Mouse (Mus musculus): Measurements from ENCODE around the gene Zfhx3. TPM values are rescaled to one million over a fixed set of nuclear protein-coding genes. Genes with fewer than 3 reads are reported as not detected.

Gene Zfhx3
- polyA plus RNA-seq, 1 experiment = 14.0 TPM

GRCm38 (mm10) chr8:108912998-108913397 lies 970.6 kb downstream of the Zfhx3 start:
- TF ChIP-seq EP300 (IDR thresholded peaks at IDR 0.05; ENCODE audit: insufficient read depth, low read depth, low read length) (no peak), CTCF (IDR thresholded peaks at IDR 0.05; ENCODE audit: low read depth, low read length) (no peak), POLR2A (IDR thresholded peaks at IDR 0.05; ENCODE audit: insufficient read depth, low read length) (no peak)
- Histone ChIP-seq H3K4me1 (ENCODE audit: control insufficient read depth, insufficient read depth, low read length) (no peaks in the 10 kb centered on the region), H3K27ac (ENCODE audit: insufficient read depth, low read length) (no peak overlapping the region), H3K27me3 (ENCODE audit: control insufficient read depth, insufficient read depth, low read length, poor library complexity, severe bottlenecking) (no peaks in the 10 kb centered on the region), H3K36me3 (ENCODE audit: control insufficient read depth, insufficient read depth, low read length, poor library complexity, severe bottlenecking) (peaks cover 4% of the 10 kb centered on the region), H3K9ac (ENCODE audit: low read depth, poor library complexity, severe bottlenecking) (no peak overlapping the region), H3K9me3 (replicated peaks; ENCODE audit: control insufficient read depth, insufficient read depth, low read length, poor library complexity, severe bottlenecking) (no peaks in the 10 kb centered on the region), H3K4me3 (ENCODE audit: low read depth, low read length) (no peak overlapping the region)

DNA sequence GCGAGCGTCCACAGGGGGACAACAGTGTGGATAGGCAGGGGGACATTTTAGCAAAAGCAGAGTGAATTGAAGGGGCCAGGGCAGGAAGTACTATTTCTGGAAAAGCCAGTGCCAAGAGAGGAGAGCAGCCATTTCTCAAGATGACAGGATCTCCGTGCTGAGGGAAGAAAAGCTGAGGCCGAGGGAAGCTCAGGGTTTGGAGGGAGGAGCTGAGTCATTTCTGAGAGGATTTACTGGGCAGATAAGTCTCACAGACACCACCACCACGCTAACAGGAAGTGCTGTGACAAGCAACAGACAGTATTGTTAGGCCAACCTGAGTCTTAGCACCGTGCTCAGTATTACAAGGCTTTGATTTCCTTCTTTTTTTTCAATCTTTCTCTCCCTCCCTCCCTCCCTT lies 973.0 kb downstream of the Zfhx3 start:
- H3K4me1 ChIP-seq (ENCODE audit: control insufficient read depth, insufficient read depth, low read length) = no peaks in the 10 kb centered on the region
- no peak for TF ChIP-seq CTCF (IDR thresholded peaks at IDR 0.05; ENCODE audit: low read depth, low read length)
- no peak for TF ChIP-seq POLR2A (IDR thresholded peaks at IDR 0.05; ENCODE audit: insufficient read depth, low read length)
- TF ChIP-seq EP300 (IDR thresholded peaks at IDR 0.05; ENCODE audit: insufficient read depth, low read depth, low read length) = no peak
- H3K27ac ChIP-seq (ENCODE audit: insufficient read depth, low read length) = no peak overlapping the region
- H3K9ac ChIP-seq (ENCODE audit: low read depth, poor library complexity, severe bottlenecking) = no peak overlapping the region
- peaks cover 4% of the 10 kb centered on the region for H3K36me3 ChIP-seq (ENCODE audit: control insufficient read depth, insufficient read depth, low read length, poor library complexity, severe bottlenecking)
- no peak overlapping the region for H3K4me3 ChIP-seq (ENCODE audit: low read depth, low read length)
- H3K27me3 ChIP-seq (ENCODE audit: control insufficient read depth, insufficient read depth, low read length, poor library complexity, severe bottlenecking) = no peaks in the 10 kb centered on the region
- no peaks in the 10 kb centered on the region for H3K9me3 ChIP-seq (replicated peaks; ENCODE audit: control insufficient read depth, insufficient read depth, low read length, poor library complexity, severe bottlenecking)

DNA sequence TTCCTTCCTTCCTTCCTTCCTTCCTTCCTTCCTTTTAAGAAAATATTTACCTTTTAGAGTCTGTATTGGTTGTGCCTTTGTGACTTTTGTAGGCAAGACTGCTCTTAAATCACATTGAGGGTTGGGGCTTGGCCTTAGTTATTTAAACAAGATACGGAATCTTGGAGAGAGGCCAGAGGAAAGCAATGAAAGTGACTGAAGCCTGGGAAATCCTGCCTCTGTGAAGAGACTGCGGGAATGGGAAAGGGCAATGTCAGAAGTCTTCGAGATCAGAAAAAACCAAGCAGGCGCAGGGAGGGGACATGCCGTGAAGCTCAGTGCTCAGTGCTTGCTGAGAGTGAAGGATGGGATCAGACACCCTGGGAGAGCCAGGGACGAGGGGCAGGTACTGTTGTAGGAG lies 973.4 kb downstream of the Zfhx3 start:
- Histone ChIP-seq H3K27ac (ENCODE audit: insufficient read depth, low read length) (no peak overlapping the region), H3K27me3 (ENCODE audit: control insufficient read depth, insufficient read depth, low read length, poor library complexity, severe bottlenecking) (no peaks in the 10 kb centered on the region), H3K9ac (ENCODE audit: low read depth, poor library complexity, severe bottlenecking) (no peak overlapping the region), H3K36me3 (ENCODE audit: control insufficient read depth, insufficient read depth, low read length, poor library complexity, severe bottlenecking) (peaks cover 4% of the 10 kb centered on the region), H3K4me3 (ENCODE audit: low read depth, low read length) (no peak overlapping the region), H3K9me3 (replicated peaks; ENCODE audit: control insufficient read depth, insufficient read depth, low read length, poor library complexity, severe bottlenecking) (no peaks in the 10 kb centered on the region), H3K4me1 (ENCODE audit: control insufficient read depth, insufficient read depth, low read length) (no peaks in the 10 kb centered on the region)
- TF ChIP-seq POLR2A (IDR thresholded peaks at IDR 0.05; ENCODE audit: insufficient read depth, low read length) (no peak), EP300 (IDR thresholded peaks at IDR 0.05; ENCODE audit: insufficient read depth, low read depth, low read length) (no peak), CTCF (IDR thresholded peaks at IDR 0.05; ENCODE audit: low read depth, low read length) (no peak)

DNA sequence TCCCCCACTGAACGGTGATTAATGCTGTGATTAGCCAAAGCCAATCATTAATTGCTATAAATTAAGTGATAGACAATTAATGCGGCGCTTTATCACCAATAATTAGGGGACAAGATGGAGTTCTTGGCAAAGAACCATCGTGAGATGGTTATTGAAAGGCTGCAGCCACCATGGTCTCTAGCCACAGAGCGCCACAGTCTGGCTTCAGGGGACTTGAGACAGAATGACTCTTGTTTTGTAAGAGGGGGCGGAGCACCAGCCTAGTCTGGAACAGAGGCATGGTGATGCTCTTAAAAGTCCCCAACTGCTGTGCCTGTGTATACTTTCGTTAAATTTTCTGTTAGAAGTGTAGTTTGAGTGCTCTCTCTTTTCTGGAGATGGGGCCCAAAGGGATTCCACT lies 977.7 kb downstream of the Zfhx3 start:
- Histone ChIP-seq H3K9me3 (replicated peaks; ENCODE audit: control insufficient read depth, insufficient read depth, low read length, poor library complexity, severe bottlenecking) (no peaks in the 10 kb centered on the region), H3K9ac (ENCODE audit: low read depth, poor library complexity, severe bottlenecking) (no peak overlapping the region), H3K27me3 (ENCODE audit: control insufficient read depth, insufficient read depth, low read length, poor library complexity, severe bottlenecking) (no peaks in the 10 kb centered on the region), H3K27ac (ENCODE audit: insufficient read depth, low read length) (no peak overlapping the region), H3K4me3 (ENCODE audit: low read depth, low read length) (no peak overlapping the region), H3K4me1 (ENCODE audit: control insufficient read depth, insufficient read depth, low read length) (no peaks in the 10 kb centered on the region), H3K36me3 (ENCODE audit: control insufficient read depth, insufficient read depth, low read length, poor library complexity, severe bottlenecking) (peaks cover 4% of the 10 kb centered on the region)
- TF ChIP-seq CTCF (IDR thresholded peaks at IDR 0.05; ENCODE audit: low read depth, low read length) (no peak), POLR2A (IDR thresholded peaks at IDR 0.05; ENCODE audit: insufficient read depth, low read length) (no peak), EP300 (IDR thresholded peaks at IDR 0.05; ENCODE audit: insufficient read depth, low read depth, low read length) (no peak)

DNA sequence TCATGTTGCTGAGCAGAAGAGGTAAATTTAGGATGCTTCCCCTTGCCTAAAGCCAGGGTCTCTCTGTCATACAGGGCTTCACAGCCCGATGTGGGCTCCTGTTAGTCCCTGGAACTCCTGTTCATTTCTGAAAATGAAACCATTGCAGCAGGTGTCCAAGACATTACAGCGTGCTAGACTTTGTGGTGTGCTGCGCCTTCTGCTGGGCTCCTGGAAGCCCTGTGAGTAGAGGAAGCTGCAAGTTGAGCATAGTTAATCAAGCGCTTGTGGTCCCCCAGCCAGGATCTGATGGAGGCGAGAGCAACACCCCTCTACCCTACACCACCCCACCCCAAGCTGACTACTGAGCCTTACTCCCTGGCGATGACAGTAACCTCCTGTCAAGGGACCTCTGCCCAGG lies 980.7 kb downstream of the Zfhx3 start:
- H3K9me3 ChIP-seq (replicated peaks; ENCODE audit: control insufficient read depth, insufficient read depth, low read length, poor library complexity, severe bottlenecking) = no peaks in the 10 kb centered on the region
- no peak overlapping the region for H3K27ac ChIP-seq (ENCODE audit: insufficient read depth, low read length)
- no peaks in the 10 kb centered on the region for H3K36me3 ChIP-seq (ENCODE audit: control insufficient read depth, insufficient read depth, low read length, poor library complexity, severe bottlenecking)
- H3K27me3 ChIP-seq (ENCODE audit: control insufficient read depth, insufficient read depth, low read length, poor library complexity, severe bottlenecking) = no peaks in the 10 kb centered on the region
- H3K4me3 ChIP-seq (ENCODE audit: low read depth, low read length) = no peak overlapping the region
- no peak for TF ChIP-seq CTCF (IDR thresholded peaks at IDR 0.05; ENCODE audit: low read depth, low read length)
- TF ChIP-seq POLR2A (IDR thresholded peaks at IDR 0.05; ENCODE audit: insufficient read depth, low read length) = no peak
- no peak for TF ChIP-seq EP300 (IDR thresholded peaks at IDR 0.05; ENCODE audit: insufficient read depth, low read depth, low read length)
- no peaks in the 10 kb centered on the region for H3K4me1 ChIP-seq (ENCODE audit: control insufficient read depth, insufficient read depth, low read length)
- H3K9ac ChIP-seq (ENCODE audit: low read depth, poor library complexity, severe bottlenecking) = no peak overlapping the region

GRCm38 (mm10) chr8:108924526-108924925 lies 982.1 kb downstream of the Zfhx3 start:
- Histone ChIP-seq H3K27ac (ENCODE audit: insufficient read depth, low read length) (no peak overlapping the region), H3K4me3 (ENCODE audit: low read depth, low read length) (no peak overlapping the region), H3K36me3 (ENCODE audit: control insufficient read depth, insufficient read depth, low read length, poor library complexity, severe bottlenecking) (no peaks in the 10 kb centered on the region), H3K27me3 (ENCODE audit: control insufficient read depth, insufficient read depth, low read length, poor library complexity, severe bottlenecking) (no peaks in the 10 kb centered on the region), H3K9ac (ENCODE audit: low read depth, poor library complexity, severe bottlenecking) (no peak overlapping the region), H3K9me3 (replicated peaks; ENCODE audit: control insufficient read depth, insufficient read depth, low read length, poor library complexity, severe bottlenecking) (no peaks in the 10 kb centered on the region), H3K4me1 (ENCODE audit: control insufficient read depth, insufficient read depth, low read length) (no peaks in the 10 kb centered on the region)
- TF ChIP-seq CTCF (IDR thresholded peaks at IDR 0.05; ENCODE audit: low read depth, low read length) (no peak), EP300 (IDR thresholded peaks at IDR 0.05; ENCODE audit: insufficient read depth, low read depth, low read length) (no peak), POLR2A (IDR thresholded peaks at IDR 0.05; ENCODE audit: insufficient read depth, low read length) (no peak)
